Mouse (Mus musculus): ENCODE measurements around the gene Pygl. TPM values are rescaled to one million over a fixed set of nuclear protein-coding genes. Genes with fewer than 3 reads are reported as not detected.
A peak's percentile ranks its signal among the peaks of the same experiment; 100 is the strongest.

Gene Pygl
- total and polyA plus RNA-seq, 3 experiments = 13.9 to 26.9 TPM; not detected in 1

DNA sequence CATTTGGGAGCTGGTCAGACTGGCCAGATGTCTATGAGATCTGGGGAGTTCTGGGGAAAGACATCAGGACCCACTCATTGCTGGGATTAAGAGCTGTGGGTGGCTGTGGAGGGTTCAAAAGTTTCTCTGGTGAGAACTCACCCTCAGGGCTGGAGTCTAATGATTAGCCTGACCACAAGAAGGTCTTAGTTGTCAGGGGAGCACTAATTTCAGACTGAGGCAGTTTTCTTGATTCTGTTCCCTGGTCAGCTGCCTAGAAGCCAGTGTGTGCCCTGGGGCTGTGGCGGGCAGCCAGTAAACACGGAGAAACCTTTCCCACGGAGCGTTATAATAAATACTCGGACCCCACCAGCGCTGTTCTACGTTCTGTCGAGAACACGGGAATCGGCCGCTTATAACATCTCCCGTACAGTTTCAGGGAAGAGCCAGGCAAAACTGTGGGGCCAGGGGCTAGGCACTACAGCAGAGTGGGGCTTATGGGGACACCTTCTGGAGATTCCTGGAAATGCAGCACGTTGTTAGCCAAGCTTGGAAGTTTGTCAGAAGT lies 3.7 kb upstream of the Pygl start (continued):
- TF ChIP-seq POLR2AphosphoS2 (IDR thresholded peaks at IDR 0.05; ENCODE audit: low read length) (no peak), ZNF384 (IDR thresholded peaks at IDR 0.05; ENCODE audit: low read depth, low read length) (0 out of 2 replicates have a peak, but pooled peaks have one; percentile 19), MYB (IDR thresholded peaks at IDR 0.05; ENCODE audit: low read depth, low read length) (no peak), E2F4 (IDR thresholded peaks at IDR 0.05; ENCODE audit: borderline replicate concordance, low read depth, low read length) (no peak), SIN3A (IDR thresholded peaks at IDR 0.05; ENCODE audit: low read length) (no peak), ZMIZ1 (IDR thresholded peaks at IDR 0.05; ENCODE audit: low read depth, low read length) (no peak), NELFE (IDR thresholded peaks at IDR 0.05; ENCODE audit: low read depth, low read length) (no peak; the same call in 1 of the 2 replicates), UBTF (IDR thresholded peaks at IDR 0.05; ENCODE audit: borderline replicate concordance, insufficient read depth, low read depth, low read length) (no peak), JUND (IDR thresholded peaks at IDR 0.05; ENCODE audit: low read depth, low read length) (no peak), USF1 (IDR thresholded peaks at IDR 0.05; ENCODE audit: low read depth, low read length) (no peak), MXI1 (IDR thresholded peaks at IDR 0.05; ENCODE audit: low read depth, low read length) (no peak), CHD1 (IDR thresholded peaks at IDR 0.05; ENCODE audit: low read depth, low read length) (no peak), RAD21 (IDR thresholded peaks at IDR 0.05; ENCODE audit: low read depth, low read length) (peak; percentile 81), MAFK (IDR thresholded peaks at IDR 0.05; ENCODE audit: borderline replicate concordance, low read depth, low read length) (no peak), MEF2A (IDR thresholded peaks at IDR 0.05; ENCODE audit: extremely low read depth, insufficient replicate concordance, low read depth, low read length, poor library complexity, severe bottlenecking) (no peak), TCF12 (IDR thresholded peaks at IDR 0.05; ENCODE audit: low read depth, low read length) (no peak), SMC3 (IDR thresholded peaks at IDR 0.05; ENCODE audit: low read depth, low read length) (peak; percentile 75), BHLHE40 (IDR thresholded peaks at IDR 0.05; ENCODE audit: borderline replicate concordance, low read depth, low read length) (no peak), ZC3H11A (IDR thresholded peaks at IDR 0.05; ENCODE audit: low read depth, low read length) (peak; percentile 70), ELF1 (IDR thresholded peaks at IDR 0.05; ENCODE audit: low read depth, low read length) (no peak), MAZ (IDR thresholded peaks at IDR 0.05; ENCODE audit: low read depth, low read length) (0 out of 2 replicates have a peak, but pooled peaks have one; percentile 42), POLR2AphosphoS5 (IDR thresholded peaks at IDR 0.05; ENCODE audit: borderline replicate concordance, low read depth, low read length) (no peak)

DNA sequence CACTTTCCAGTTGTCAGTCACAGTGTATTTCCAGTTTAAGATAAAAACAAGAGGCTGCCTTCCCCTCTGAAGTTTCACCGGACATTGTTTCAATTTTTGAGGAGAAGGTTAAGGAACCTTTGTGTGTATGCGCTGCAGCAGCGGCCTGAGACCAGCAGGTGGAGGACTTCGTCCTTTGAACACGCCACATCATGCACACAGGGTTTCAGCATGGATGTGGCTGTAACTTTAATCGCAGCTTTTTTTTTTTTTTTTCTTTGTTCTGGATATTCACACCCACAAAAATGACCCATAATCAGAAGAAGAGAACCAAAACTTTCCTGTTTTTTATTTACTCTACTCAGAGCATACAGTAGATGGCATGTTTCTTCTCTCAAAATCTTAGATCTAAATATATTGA lies 3.1 kb upstream of the Pygl start:
- H3K9ac ChIP-seq (ENCODE audit: control insufficient read depth, low read depth, low read length, poor library complexity, severe bottlenecking) = peak overlapping the region; percentile 34
- H3K9me3 ChIP-seq (replicated peaks; ENCODE audit: insufficient read depth, low read length) = no peaks in the 10 kb centered on the region
- H3K4me3 ChIP-seq (ENCODE audit: control insufficient read depth in 1 of 2, insufficient read depth in 1 of 2, low read depth in 2 of 2, low read length in 2 of 2) = peak overlapping the region; percentile 33 to 90
- H3K27me3 ChIP-seq (ENCODE audit: control insufficient read depth in 1 of 2, insufficient read depth in 2 of 2, low read length in 2 of 2) = no peaks in the 10 kb centered on the region
- TF ChIP-seq SMC3 (IDR thresholded peaks at IDR 0.05; ENCODE audit: low read depth, low read length) (peak; percentile 55), CTCF (IDR thresholded peaks at IDR 0.05 in 2 of 3, conservative IDR thresholded peaks at IDR 0.05 in 1 of 3; ENCODE audit: control insufficient read depth in 1 of 3, insufficient read depth in 1 of 3, low read depth in 2 of 3, low read length in 3 of 3, poor library complexity in 1 of 3, severe bottlenecking in 1 of 3) (peak; percentile 39 to 56 (median 50)), JUND (IDR thresholded peaks at IDR 0.05; ENCODE audit: low read depth, low read length) (no peak), ZNF384 (IDR thresholded peaks at IDR 0.05; ENCODE audit: low read depth, low read length) (peak; percentile 87), MAFK (IDR thresholded peaks at IDR 0.05; ENCODE audit: borderline replicate concordance, low read depth, low read length) (no peak), MXI1 (IDR thresholded peaks at IDR 0.05; ENCODE audit: low read depth, low read length) (peak; percentile 58; the same call in 1 of the 2 replicates), UBTF (IDR thresholded peaks at IDR 0.05; ENCODE audit: borderline replicate concordance, insufficient read depth, low read depth, low read length) (no peak), RAD21 (IDR thresholded peaks at IDR 0.05; ENCODE audit: low read depth, low read length) (peak; percentile 33), SIN3A (IDR thresholded peaks at IDR 0.05; ENCODE audit: low read length) (peak; percentile 58)
- peaks cover 0 to 27% of the 10 kb centered on the region in 2 experiments; a peak in 2 of 4 replicates for H3K36me3 ChIP-seq (ENCODE audit: control insufficient read depth in 1 of 2, insufficient read depth in 2 of 2, low read length in 2 of 2)
- H3K4me1 ChIP-seq (ENCODE audit: control insufficient read depth in 1 of 2, insufficient read depth in 2 of 2, low read length in 2 of 2) = peaks cover 9 to 32% of the 10 kb centered on the region in 2 experiments; a peak in 3 of 4 replicates
- DNase-seq (ENCODE audit: low read depth, low spot score) = peak; percentile 78
- no peaks in the 10 kb centered on the region for H3K79me2 ChIP-seq (ENCODE audit: control insufficient read depth, insufficient read depth, low read length, poor library complexity)
- H3K27ac ChIP-seq (ENCODE audit: control insufficient read depth, low read depth, low read length) = 0 out of 2 replicates have a peak overlapping the region, but pooled peaks have one; percentile 18

Measured in MEL (cell line).